Mouse (Mus musculus) intestine, embryonic 14.5 days (tissue): ENCODE results near the gene Chdh. TPM values are rescaled to one million over a fixed set of nuclear protein-coding genes. Genes with fewer than 3 reads are reported as not detected.

Source experiments
- microRNA-seq: library from miRNA; unstranded; fragments of <30 nt; microRNA quantifications from one replicate; pipeline ENCODE4, GENCODE M21; 2016
- polyA plus RNA-seq: library from polyadenylated mRNA; unstranded; fragments of >200 nt; fragmentation: Nextera tagmentation; extraction: Ambion mirVana; gene quantifications from 2 replicates; pipeline ENCODE4 v1.2.1, GENCODE M21; 2014

Gene Chdh
- polyA plus RNA-seq, 1 experiment from 2014 or later: 0.55 TPM

Small RNA genes within 50 kb of the gene (microRNA-seq; reads per million reads assigned to microRNA genes)
- gene Mir6947: 0.34 reads per million

Other genes starting within 250 kb of the Chdh start
- gene Selenok, start 40.7 kb upstream of the Chdh start, polyA plus RNA-seq: 193 and 199 TPM in 2 replicates
- 51.0 and 57.4 TPM in 2 replicates for gene Actr8, start 30.7 kb upstream of the Chdh start, polyA plus RNA-seq
- gene Il17rb, start 127 bp upstream of the Chdh start, polyA plus RNA-seq: 0.89 and 1.0 TPM in 2 replicates